ENCODE assay signal across 17 mouse cellular contexts in genomic region chr11:34515301-34515700, GRCm38 (mm10).
DNase-seq lines count a peak whose midpoint lies in the region; ATAC-seq and TF ChIP-seq lines count a peak whose summit lies in the region.
"Had no signal": no experiment of that assay in that cellular context is flagged by ENCODE, and none has a peak within 500 bp of the region (broad histone marks: within the 10 kb centered on the region; RNA-seq: fewer than 3 reads in every experiment).

No protein-coding gene starts in this region.

- no peak overlapping the region for H3K4me3 ChIP-seq in liver, postnatal 0 days (ENCODE audit: low read depth, low read length)
- H3K4me3 ChIP-seq: forebrain, embryonic 15.5 days; limb, embryonic 12.5 days; midbrain, embryonic 12.5 days had no signal

- H3K27me3 ChIP-seq in liver, postnatal 0 days (ENCODE audit: insufficient read depth, low read length), result no peaks in the 10 kb centered on the region
- H3K27me3 ChIP-seq: forebrain, embryonic 15.5 days; limb, embryonic 12.5 days; midbrain, embryonic 12.5 days had no signal

- ATAC-seq in liver, postnatal 0 days, result peak; percentile 94
- ATAC-seq: forebrain, embryonic 15.5 days; hindbrain, postnatal 0 days had no signal

- no peak overlapping the region for H3K27ac ChIP-seq in liver, postnatal 0 days (ENCODE audit: low read depth)
- H3K27ac ChIP-seq: forebrain, embryonic 15.5 days; hindbrain, postnatal 0 days; limb, embryonic 12.5 days; midbrain, embryonic 12.5 days had no signal

- H3K9ac ChIP-seq in liver, postnatal 0 days (replicated peaks), result no peak overlapping the region
- H3K9ac ChIP-seq: forebrain, embryonic 15.5 days; limb, embryonic 12.5 days; midbrain, embryonic 12.5 days had no signal

- WGBS in liver, postnatal 0 days (ENCODE audit: insufficient replicate concordance), result 29% methylated on average over 4 of the region's 4 CpGs

- DNase-seq in heart, adult 11 months, result peak; percentile 60
- no peak for DNase-seq in heart, postnatal 4 days
- peak; percentile 63 for DNase-seq in MEL-GATA-1-ER (ENCODE audit: extremely low read depth, low read depth)
- peak; percentile 8 for DNase-seq in gonadal fat pad, adult 2 months (ENCODE audit: low read depth)
- DNase-seq in liver, postnatal 0 days, result no peak
- no peak for DNase-seq in right cerebral cortex, adult 18-20 months
- DNase-seq in left cerebral cortex, postnatal 14 days (ENCODE audit: low spot score in 2 of 2), result no peak
- DNase-seq in gastrocnemius, postnatal 25 days, result no peak
- DNase-seq: adrenal gland, adult 8-10 months; cerebellum, postnatal 14 days; kidney, adult 18-20 months; kidney, postnatal 25 days; thymus, postnatal 4 days had no signal

- no peak for TF ChIP-seq CTCF in liver, postnatal 0 days (IDR thresholded peaks at IDR 0.05; ENCODE audit: low read depth)

- TF ChIP-seq EP300 in liver, postnatal 0 days (IDR thresholded peaks at IDR 0.05; ENCODE audit: low read depth), result peak; percentile 93

- no peaks in the 10 kb centered on the region for H3K4me1 ChIP-seq in liver, postnatal 0 days (ENCODE audit: insufficient read depth)
- H3K4me1 ChIP-seq: forebrain, embryonic 15.5 days had no signal

- no peaks in the 10 kb centered on the region for H3K9me3 ChIP-seq in liver, postnatal 0 days (ENCODE audit: low read length)
- H3K9me3 ChIP-seq: forebrain, embryonic 15.5 days; limb, embryonic 12.5 days; midbrain, embryonic 12.5 days had no signal

- no peaks in the 10 kb centered on the region for H3K36me3 ChIP-seq in liver, postnatal 0 days (replicated peaks; ENCODE audit: insufficient read depth, low read length)
- H3K36me3 ChIP-seq: forebrain, embryonic 15.5 days; limb, embryonic 12.5 days; midbrain, embryonic 12.5 days had no signal

- intact Hi-C loops in left cerebral cortex, postnatal 14 days (cut with DNase I), result no loop called here

- H3K4me2 ChIP-seq in liver, postnatal 0 days (ENCODE audit: low read depth, low read length), result no peak overlapping the region
- H3K4me2 ChIP-seq: forebrain, embryonic 15.5 days; limb, embryonic 12.5 days; midbrain, embryonic 12.5 days had no signal

Comparison
In these comparisons a context has a peak if more than half of its experiments do, and no peak if none do; other contexts are left out.
1. DNase-seq: peak in heart, adult 11 months (single experiment), MEL-GATA-1-ER (single experiment) and gonadal fat pad, adult 2 months (single experiment); none in heart, postnatal 4 days (single experiment), liver, postnatal 0 days (single experiment), right cerebral cortex, adult 18-20 months (single experiment), left cerebral cortex, postnatal 14 days (0 of 2) and gastrocnemius, postnatal 25 days (single experiment).